Mouse (Mus musculus): ENCODE data around the gene Ndufb6.

GRCm38 (mm10) chr4:40324620-40325019 is 45.4 kb upstream of the Ndufb6 start:
- TF ChIP-seq CTCF (conservative IDR thresholded peaks at IDR 0.05 in 1 of 2, IDR thresholded peaks at IDR 0.05 in 1 of 2; ENCODE audit: low read depth in 2 of 2, low read length in 2 of 2) (no peak), MAZ (IDR thresholded peaks at IDR 0.05; ENCODE audit: low read depth, low read length) (no peak), ZC3H11A (IDR thresholded peaks at IDR 0.05; ENCODE audit: low read depth, low read length) (no peak), USF1 (IDR thresholded peaks at IDR 0.05; ENCODE audit: low read depth, low read length) (no peak), POLR2A (IDR thresholded peaks at IDR 0.05; ENCODE audit: low read depth, low read length) (no peak), SMC3 (IDR thresholded peaks at IDR 0.05; ENCODE audit: low read depth, low read length) (no peak), HCFC1 (IDR thresholded peaks at IDR 0.05; ENCODE audit: low read depth, low read length) (no peak), POLR2AphosphoS2 (IDR thresholded peaks at IDR 0.05; ENCODE audit: low read depth, low read length) (no peak), PAX5 (IDR thresholded peaks at IDR 0.05; ENCODE audit: low read length) (no peak), MXI1 (IDR thresholded peaks at IDR 0.05; ENCODE audit: low read depth, low read length) (no peak), ZKSCAN1 (IDR thresholded peaks at IDR 0.05; ENCODE audit: borderline replicate concordance, low read depth, low read length) (no peak), BHLHE40 (IDR thresholded peaks at IDR 0.05; ENCODE audit: low read depth, low read length) (no peak)

Measured in CH12.LX (cell line).